Mouse (Mus musculus) erythroblast, embryonic 14.5 days (primary cell): ENCODE data around the gene Gm28845. TPM values are rescaled to one million over a fixed set of nuclear protein-coding genes. Genes with fewer than 3 reads are reported as not detected.

ENCODE experiments used
- H3K27me3 ChIP-seq: 2 replicates; pipeline ENCODE4 v1.6.1; 2012; ENCODE audit warnings: inconsistent platforms; ENCODE audit not compliant: control insufficient read depth
- H3K36me3 ChIP-seq: 2 replicates; pipeline ENCODE4 v1.6.1; 2012; ENCODE audit warnings: mild to moderate bottlenecking, inconsistent platforms; ENCODE audit not compliant: control insufficient read depth
- H3K4me1 ChIP-seq: 2 replicates; pipeline ENCODE4 v1.6.1; 2012; ENCODE audit warnings: inconsistent platforms; ENCODE audit not compliant: control insufficient read depth
- H3K4me3 ChIP-seq: replicated peaks from 2 replicates; pipeline ENCODE3; 2012; ENCODE audit warnings: moderate library complexity, mild to moderate bottlenecking, inconsistent platforms
- H3K9me3 ChIP-seq: 2 replicates; pipeline ENCODE4 v1.6.1; 2012; ENCODE audit warnings: low read length, inconsistent platforms, mixed read lengths; ENCODE audit not compliant: control insufficient read depth
- GATA1 ChIP-seq: IDR thresholded peaks from 2 replicates; pipeline ENCODE4 v1.6.1; 2012; ENCODE audit warnings: low read length, inconsistent platforms, mixed read lengths
- TAL1 ChIP-seq: IDR thresholded peaks from 3 replicates; pipeline ENCODE4 v1.6.1; 2012; ENCODE audit warnings: low read length, inconsistent platforms, mixed read lengths
- polyA plus RNA-seq: library from polyadenylated mRNA; stranded (reverse); fragments of >175 nt; gene quantifications from 2 replicates; pipeline ENCODE4 v1.2.3, GENCODE M21; 2012

Gm28845 gene
- polyA plus RNA-seq, 1 experiment: not detected

GRCm38 (mm10) chr1:65112031-65112806, 7.1 kb downstream of the Gm28845 start:
- no peak overlapping the region for H3K4me3 ChIP-seq
- H3K4me1 ChIP-seq: peaks cover 3% of the 10 kb centered on the region; the same call in 1 of the 2 replicates
- TF ChIP-seq GATA1 (no peak), TAL1 (no peak)
- H3K36me3 ChIP-seq: no peaks in the 10 kb centered on the region
- no peaks in the 10 kb centered on the region for H3K9me3 ChIP-seq
- H3K27me3 ChIP-seq: no peaks in the 10 kb centered on the region

GRCm38 (mm10) chr1:65109756-65110435, 9.5 kb downstream of the Gm28845 start:
- TF ChIP-seq TAL1: no peak
- no peak for TF ChIP-seq GATA1
- Histone ChIP-seq H3K36me3 (no peaks in the 10 kb centered on the region), H3K4me3 (no peak overlapping the region)

GRCm38 (mm10) chr1:65109196-65109595, 10.2 kb downstream of the Gm28845 start:
- TF ChIP-seq GATA1 (no peak), TAL1 (no peak)
- H3K27me3 ChIP-seq: no peaks in the 10 kb centered on the region
- no peaks in the 10 kb centered on the region for H3K9me3 ChIP-seq
- H3K4me3 ChIP-seq: no peak overlapping the region
- peaks cover 3% of the 10 kb centered on the region; the same call in 1 of the 2 replicates for H3K4me1 ChIP-seq
- H3K36me3 ChIP-seq: no peaks in the 10 kb centered on the region

More at GRCm38 (mm10) chr1:65109756-65110435, 9.5 kb downstream of the Gm28845 start:
- Histone ChIP-seq H3K9me3 (no peaks in the 10 kb centered on the region), H3K4me1 (peaks cover 3% of the 10 kb centered on the region; the same call in 1 of the 2 replicates), H3K27me3 (no peaks in the 10 kb centered on the region)

- Histone ChIP-seq H3K27me3 (no peaks in the 10 kb centered on the region), H3K4me1 (peaks cover 2% of the 10 kb centered on the region; the same call in 1 of the 2 replicates), H3K36me3 (no peaks in the 10 kb centered on the region), H3K4me3 (no peak overlapping the region), H3K9me3 (no peaks in the 10 kb centered on the region)
- no peak for TF ChIP-seq TAL1
- no peak for TF ChIP-seq GATA1
Measured at GRCm38 (mm10) chr1:65107654-65108279, 11.6 kb downstream of the Gm28845 start.

- Histone ChIP-seq H3K36me3 (no peaks in the 10 kb centered on the region), H3K4me3 (no peak within 1 kb of the TSS), H3K9me3 (no peaks in the 10 kb centered on the region), H3K27me3 (no peaks in the 10 kb centered on the region), H3K4me1 (no peaks in the 10 kb centered on the region)
- TF ChIP-seq GATA1: no peak
- no peak for TF ChIP-seq TAL1
Measured at GRCm38 (mm10) chr1:65103273-65103672, 16.1 kb downstream of the Gm28845 start, which contains the start of gene Cryga. Cryga (minus strand) TSS chr1:65103373.

GRCm38 (mm10) chr1:65096953-65097352, 22.4 kb downstream of the Gm28845 start:
- H3K4me1 ChIP-seq: peaks cover 2% of the 10 kb centered on the region; the same call in 1 of the 2 replicates
- TF ChIP-seq GATA1: no peak
- TF ChIP-seq TAL1: no peak
- no peaks in the 10 kb centered on the region for H3K27me3 ChIP-seq

GRCm38 (mm10) chr1:65091566-65091965, 27.8 kb downstream of the Gm28845 start:
- Histone ChIP-seq H3K4me1 (no peaks in the 10 kb centered on the region), H3K9me3 (no peaks in the 10 kb centered on the region), H3K36me3 (no peaks in the 10 kb centered on the region), H3K4me3 (no peak overlapping the region), H3K27me3 (no peaks in the 10 kb centered on the region)
- TF ChIP-seq TAL1: no peak
- TF ChIP-seq GATA1: no peak

More at GRCm38 (mm10) chr1:65096953-65097352, 22.4 kb downstream of the Gm28845 start:
- no peaks in the 10 kb centered on the region for H3K9me3 ChIP-seq
- no peak overlapping the region for H3K4me3 ChIP-seq
- no peaks in the 10 kb centered on the region for H3K36me3 ChIP-seq

- no peak for TF ChIP-seq GATA1
- no peak for TF ChIP-seq TAL1
- no peaks in the 10 kb centered on the region for H3K36me3 ChIP-seq
- no peaks in the 10 kb centered on the region for H3K4me1 ChIP-seq
- H3K27me3 ChIP-seq: no peaks in the 10 kb centered on the region
- H3K4me3 ChIP-seq: no peak overlapping the region
- H3K9me3 ChIP-seq: no peaks in the 10 kb centered on the region
Measured at GRCm38 (mm10) chr1:65090370-65090769, 29.0 kb downstream of the Gm28845 start.
